Mouse (Mus musculus) olfactory bulb, adult 2 months (tissue): Measurements from ENCODE around the gene Ankrd35. TPM values are rescaled to one million over a fixed set of nuclear protein-coding genes. Genes with fewer than 3 reads are reported as not detected.

Source experiments
- H3K27ac ChIP-seq: fragments of 200-500 bp; 2 replicates; pipeline ENCODE4 v1.5.1; 2012; ENCODE audit warnings: low read depth, low read length; ENCODE audit not compliant: insufficient read depth
- H3K4me1 ChIP-seq: fragments of 200-500 bp; 2 replicates; pipeline ENCODE4 v1.6.1; 2012; ENCODE audit warnings: low read length; ENCODE audit not compliant: control insufficient read depth, insufficient read depth
- H3K4me3 ChIP-seq: fragments of 200-500 bp; 2 replicates; pipeline ENCODE4 v1.5.1; 2012; ENCODE audit warnings: mild to moderate bottlenecking, low read depth, low read length, moderate library complexity; ENCODE audit not compliant: insufficient read depth
- CTCF ChIP-seq: fragments of 200-500 bp; IDR thresholded peaks from 2 replicates; pipeline ENCODE4 v1.5.1; 2012; ENCODE audit warnings: low read depth, mild to moderate bottlenecking, low read length, moderate library complexity; ENCODE audit not compliant: insufficient read depth
- POLR2A ChIP-seq: fragments of 200-500 bp; IDR thresholded peaks from 2 replicates; pipeline ENCODE4 v1.6.1; 2012; ENCODE audit warnings: mild to moderate bottlenecking, low read depth, low read length, moderate library complexity; ENCODE audit not compliant: insufficient read depth
- WGBS: fragments of 180-500 bp; shearing (Covaris S2); methylation state at CpG from one replicate; pipeline ENCODE4 v1.1.7; 2018; 5-methylcytosine and 5-hydroxymethylcytosine counted together
- polyA plus RNA-seq: library from polyadenylated mRNA; stranded (reverse); fragments of >200 nt; gene quantifications from 2 replicates; pipeline ENCODE4 v1.2.4, GENCODE M21; 2012; ENCODE audit warnings: low replicate concordance; ENCODE audit not compliant: missing spikeins, insufficient read depth, insufficient read length

Gene Ankrd35
- polyA plus RNA-seq, 1 experiment, result not detected

GRCm38 (mm10) chr3:96668424-96669067 is 1.4 kb upstream of the Ankrd35 start:
- TF ChIP-seq POLR2A, result no peak
- TF ChIP-seq CTCF, result no peak
- 95% methylated on average over 5 of the region's 5 CpGs for WGBS
- Histone ChIP-seq H3K4me1 (peaks cover under 1% of the 10 kb centered on the region; the same call in 1 of the 2 replicates), H3K4me3 (no peak overlapping the region), H3K27ac (no peak overlapping the region)

GRCm38 (mm10) chr3:96671519-96671918 is 1.6 kb downstream of the Ankrd35 start:
- Histone ChIP-seq H3K4me1 (no peaks in the 10 kb centered on the region), H3K4me3 (no peak overlapping the region), H3K27ac (no peak overlapping the region)
- TF ChIP-seq POLR2A (no peak), CTCF (no peak)
- 97% methylated on average over 5 of the region's 5 CpGs for WGBS

GRCm38 (mm10) chr3:96673514-96673913 is 3.6 kb downstream of the Ankrd35 start:
- WGBS, result 82% methylated on average over 4 of the region's 4 CpGs
- no peak for TF ChIP-seq CTCF
- no peak for TF ChIP-seq POLR2A
- Histone ChIP-seq H3K27ac (no peak overlapping the region), H3K4me3 (no peak overlapping the region), H3K4me1 (0 out of 2 replicates have a peak, but pooled peaks cover 2% of the 10 kb centered on the region)

GRCm38 (mm10) chr3:96674442-96674841 is 4.5 kb downstream of the Ankrd35 start:
- no peak overlapping the region for H3K4me3 ChIP-seq
- WGBS, result 85% methylated on average over 8 of the region's 8 CpGs
- H3K27ac ChIP-seq, result no peak overlapping the region
- TF ChIP-seq POLR2A, result no peak
- TF ChIP-seq CTCF, result no peak
- peaks cover 7% of the 10 kb centered on the region for H3K4me1 ChIP-seq

- Histone ChIP-seq H3K27ac (no peak overlapping the region), H3K4me3 (no peak overlapping the region), H3K4me1 (peaks cover 10% of the 10 kb centered on the region)
- 87% methylated on average over 3 of the region's 3 CpGs for WGBS
- TF ChIP-seq CTCF (no peak), POLR2A (no peak)
Measured at GRCm38 (mm10) chr3:96675171-96675570, 5.2 kb downstream of the Ankrd35 start.

- Histone ChIP-seq H3K27ac (no peak overlapping the region), H3K4me1 (peaks cover 15% of the 10 kb centered on the region), H3K4me3 (no peak overlapping the region)
- WGBS, result 37% methylated on average over 3 of the region's 3 CpGs
- TF ChIP-seq POLR2A, result no peak
- no peak for TF ChIP-seq CTCF
Measured at GRCm38 (mm10) chr3:96675690-96676089, 5.8 kb downstream of the Ankrd35 start.

GRCm38 (mm10) chr3:96678456-96678855 is 8.5 kb downstream of the Ankrd35 start:
- peaks cover 16% of the 10 kb centered on the region for H3K4me1 ChIP-seq
- no peak for TF ChIP-seq CTCF
- TF ChIP-seq POLR2A, result no peak
- no peak overlapping the region for H3K27ac ChIP-seq
- 74% methylated on average over 7 of the region's 7 CpGs for WGBS
- no peak overlapping the region for H3K4me3 ChIP-seq

GRCm38 (mm10) chr3:96679159-96679674 is 9.3 kb downstream of the Ankrd35 start:
- 25% methylated on average over 5 of the region's 5 CpGs for WGBS
- TF ChIP-seq POLR2A (no peak), CTCF (no peak)
- Histone ChIP-seq H3K27ac (no peak overlapping the region), H3K4me3 (no peak overlapping the region), H3K4me1 (peaks cover 16% of the 10 kb centered on the region)

- H3K27ac ChIP-seq, result no peak overlapping the region
- no peak overlapping the region for H3K4me3 ChIP-seq
- TF ChIP-seq CTCF (no peak), POLR2A (no peak)
- 28% methylated on average over 12 of the region's 12 CpGs for WGBS
- H3K4me1 ChIP-seq, result peaks cover 24% of the 10 kb centered on the region
Measured at GRCm38 (mm10) chr3:96680269-96680956, 10.5 kb downstream of the Ankrd35 start.
